ENCODE assay signal across 29 mouse cellular contexts in genomic region chr7:129784966-129785365, GRCm38 (mm10).
DNase-seq lines count a peak whose midpoint lies in the region; ATAC-seq and TF ChIP-seq lines count a peak whose summit lies in the region.
"Had no signal": no experiment of that assay in that cellular context is flagged by ENCODE, and none has a peak within 500 bp of the region (broad histone marks: within the 10 kb centered on the region; RNA-seq: fewer than 3 reads in every experiment).

No protein-coding gene starts in this region.

- no peak for ATAC-seq in hindbrain, embryonic 13.5 days (ENCODE audit: low FRiP score)
- no peak for ATAC-seq in hindbrain, embryonic 11.5 days (ENCODE audit: low FRiP score)
- ATAC-seq in hindbrain, embryonic 16.5 days, result no peak
- ATAC-seq: forebrain, embryonic 15.5 days; intestine, embryonic 16.5 days; liver, embryonic 12.5 days; liver, postnatal 0 days had no signal

- H3K9ac ChIP-seq in hindbrain, embryonic 13.5 days, result no peak overlapping the region
- H3K9ac ChIP-seq in hindbrain, embryonic 11.5 days (ENCODE audit: low read depth, low read length), result no peak overlapping the region
- 0 out of 2 replicates have a peak overlapping the region, but pooled peaks have one; percentile 29 for H3K9ac ChIP-seq in hindbrain, embryonic 16.5 days (ENCODE audit: low read depth, low read length)
- H3K9ac ChIP-seq: embryonic facial prominence, embryonic 12.5 days; forebrain, embryonic 15.5 days; heart, embryonic 13.5 days; liver, embryonic 12.5 days; liver, postnatal 0 days; midbrain, embryonic 12.5 days had no signal

- peaks cover 21% of the 10 kb centered on the region for H3K4me1 ChIP-seq in hindbrain, embryonic 13.5 days (replicated peaks)
- H3K4me1 ChIP-seq in hindbrain, embryonic 11.5 days (replicated peaks; ENCODE audit: control insufficient read depth, insufficient read depth, low read length), result no peaks in the 10 kb centered on the region
- H3K4me1 ChIP-seq in hindbrain, embryonic 16.5 days (ENCODE audit: control insufficient read depth, insufficient read depth, low read depth, low read length), result peaks cover 9% of the 10 kb centered on the region; the same call in 1 of the 2 replicates
- peaks cover 24% of the 10 kb centered on the region for H3K4me1 ChIP-seq in thymus, adult 2 months (replicated peaks; ENCODE audit: control insufficient read depth, insufficient read depth, low read length)
- H3K4me1 ChIP-seq: liver, embryonic 12.5 days; megakaryocyte, embryonic 14.5 days had no signal

- no peaks in the 10 kb centered on the region for H3K36me3 ChIP-seq in hindbrain, embryonic 13.5 days
- no peaks in the 10 kb centered on the region for H3K36me3 ChIP-seq in hindbrain, embryonic 11.5 days (ENCODE audit: control insufficient read depth, insufficient read depth, low read length)
- no peaks in the 10 kb centered on the region for H3K36me3 ChIP-seq in hindbrain, embryonic 16.5 days (ENCODE audit: control insufficient read depth, insufficient read depth, low read length)
- H3K36me3 ChIP-seq in thymus, adult 2 months (ENCODE audit: control insufficient read depth, insufficient read depth, low read length), result no peaks in the 10 kb centered on the region
- H3K36me3 ChIP-seq: embryonic facial prominence, embryonic 12.5 days; forebrain, embryonic 15.5 days; heart, embryonic 13.5 days; liver, embryonic 12.5 days; midbrain, embryonic 12.5 days had no signal

- peaks cover 3% of the 10 kb centered on the region; the same call in 1 of the 2 replicates for H3K9me3 ChIP-seq in hindbrain, embryonic 13.5 days
- H3K9me3 ChIP-seq in hindbrain, embryonic 11.5 days (ENCODE audit: control insufficient read depth, low read length), result no peaks in the 10 kb centered on the region
- H3K9me3 ChIP-seq in hindbrain, embryonic 16.5 days (ENCODE audit: control insufficient read depth, low read length), result no peaks in the 10 kb centered on the region
- H3K9me3 ChIP-seq: embryonic facial prominence, embryonic 12.5 days; forebrain, embryonic 15.5 days; heart, embryonic 13.5 days; liver, embryonic 12.5 days; midbrain, embryonic 12.5 days had no signal

- 83% methylated on average over 4 of the region's 4 CpGs for WGBS in hindbrain, embryonic 13.5 days
- 87% methylated on average over 4 of the region's 4 CpGs for WGBS in hindbrain, embryonic 11.5 days
- WGBS in hindbrain, embryonic 16.5 days, result 85% methylated on average over 4 of the region's 4 CpGs
- 18% methylated on average over 4 of the region's 4 CpGs for WGBS in thymus, adult 2 months

- no peak overlapping the region for H3K4me3 ChIP-seq in hindbrain, embryonic 13.5 days
- no peak overlapping the region for H3K4me3 ChIP-seq in hindbrain, embryonic 11.5 days (ENCODE audit: low read depth, low read length)
- H3K4me3 ChIP-seq in hindbrain, embryonic 16.5 days (ENCODE audit: low read length), result no peak overlapping the region
- H3K4me3 ChIP-seq in thymus, adult 2 months (ENCODE audit: control insufficient read depth, insufficient read depth, low read length), result no peak overlapping the region
- H3K4me3 ChIP-seq: embryonic facial prominence, embryonic 12.5 days; forebrain, embryonic 15.5 days; gastrocnemius, adult 2 months; heart, embryonic 13.5 days; liver, embryonic 12.5 days; megakaryocyte, embryonic 14.5 days; midbrain, embryonic 12.5 days had no signal

- no peak for TF ChIP-seq CTCF in thymus, adult 2 months (IDR thresholded peaks at IDR 0.05; ENCODE audit: borderline replicate concordance, control insufficient read depth, extremely low read depth, insufficient read depth, low read length, poor library complexity)

- no peak for TF ChIP-seq POLR2A in thymus, adult 2 months (IDR thresholded peaks at IDR 0.05; ENCODE audit: control insufficient read depth, extremely low read depth, insufficient read depth, low read length, poor library complexity)

- peak overlapping the region; percentile 23; the same call in 1 of the 2 replicates for H3K27ac ChIP-seq in hindbrain, embryonic 13.5 days
- no peak overlapping the region for H3K27ac ChIP-seq in hindbrain, embryonic 11.5 days (ENCODE audit: low read depth, low read length)
- H3K27ac ChIP-seq in hindbrain, embryonic 16.5 days (ENCODE audit: low read depth, low read length), result no peak overlapping the region
- peak overlapping the region; percentile 94 for H3K27ac ChIP-seq in thymus, adult 2 months (ENCODE audit: control insufficient read depth, insufficient read depth, low read length)
- H3K27ac ChIP-seq: embryonic facial prominence, embryonic 12.5 days; forebrain, embryonic 15.5 days; gastrocnemius, adult 2 months; heart, embryonic 13.5 days; kidney, postnatal 0 days; liver, embryonic 12.5 days; midbrain, embryonic 12.5 days had no signal

- peaks cover 47% of the 10 kb centered on the region for H3K27me3 ChIP-seq in hindbrain, embryonic 13.5 days
- peaks cover 2% of the 10 kb centered on the region; the same call in 1 of the 2 replicates for H3K27me3 ChIP-seq in hindbrain, embryonic 11.5 days (ENCODE audit: control insufficient read depth, insufficient read depth, low read length)
- H3K27me3 ChIP-seq in hindbrain, embryonic 16.5 days (replicated peaks; ENCODE audit: control insufficient read depth, insufficient read depth, low read length), result peaks cover 2% of the 10 kb centered on the region; the same call in 1 of the 2 replicates
- H3K27me3 ChIP-seq in thymus, adult 2 months (ENCODE audit: control insufficient read depth, insufficient read depth, low read length), result no peaks in the 10 kb centered on the region
- H3K27me3 ChIP-seq: forebrain, embryonic 15.5 days; heart, embryonic 13.5 days; liver, embryonic 12.5 days; megakaryocyte, embryonic 14.5 days had no signal

- no peak for DNase-seq in hindbrain, embryonic 11.5 days (ENCODE audit: low spot score)
- peak; percentile 56 for DNase-seq in thymus, adult 2 months
- peak; percentile 42 to 73 for DNase-seq in thymus, postnatal 36 days
- DNase-seq in ovary, postnatal 36 days (ENCODE audit: low spot score), result no peak
- DNase-seq in testis, postnatal 14 days (ENCODE audit: low spot score), result no peak
- DNase-seq: adrenal gland, postnatal 14 days; cerebellum, adult 11 months; cerebellum, adult 9-11 months; embryo, embryonic 11 days; gastrocnemius, adult 2 months; gastrocnemius, postnatal 36 days; heart, postnatal 14 days; kidney, adult 8-10 months; kidney, postnatal 4 days; layer of hippocampus, postnatal 36 days; left cerebral cortex, postnatal 4 days; liver, postnatal 0 days; lung, postnatal 36 days; right cerebral cortex, postnatal 4 days had no signal

- no peak overlapping the region for H3K4me2 ChIP-seq in hindbrain, embryonic 13.5 days
- H3K4me2 ChIP-seq in hindbrain, embryonic 11.5 days (replicated peaks; ENCODE audit: low read depth, low read length), result no peak overlapping the region
- H3K4me2 ChIP-seq in hindbrain, embryonic 16.5 days (ENCODE audit: low read length), result no peak overlapping the region
- H3K4me2 ChIP-seq: embryonic facial prominence, embryonic 12.5 days; forebrain, embryonic 15.5 days; heart, embryonic 13.5 days; liver, embryonic 12.5 days; midbrain, embryonic 12.5 days had no signal

Comparison
In these comparisons a context has a peak if more than half of its experiments do, and no peak if none do; other contexts are left out.
1. H3K27ac ChIP-seq: peak in hindbrain, embryonic 13.5 days (single experiment) and thymus, adult 2 months (single experiment); none in hindbrain, embryonic 11.5 days (single experiment) and hindbrain, embryonic 16.5 days (single experiment).
2. DNase-seq: peak in thymus, adult 2 months (single experiment) and thymus, postnatal 36 days (2 of 2); none in hindbrain, embryonic 11.5 days (single experiment), ovary, postnatal 36 days (single experiment) and testis, postnatal 14 days (single experiment).